Mouse (Mus musculus) urinary bladder, postnatal 25 days (tissue): ENCODE measurements around the gene Pfn2.
A peak's percentile ranks its signal among the peaks of the same experiment; 100 is the strongest.
"Not testable (repeated sequence)": the region's sequence is repeated elsewhere in the genome, so short reads cannot be mapped to it uniquely, and the experiment has no call there.

Source experiments
- DNase-seq: peaks from one replicate; pipeline ENCODE4 v3.0.0; 2022; ENCODE audit warnings: low spot score

The Pfn2 gene

DNA sequence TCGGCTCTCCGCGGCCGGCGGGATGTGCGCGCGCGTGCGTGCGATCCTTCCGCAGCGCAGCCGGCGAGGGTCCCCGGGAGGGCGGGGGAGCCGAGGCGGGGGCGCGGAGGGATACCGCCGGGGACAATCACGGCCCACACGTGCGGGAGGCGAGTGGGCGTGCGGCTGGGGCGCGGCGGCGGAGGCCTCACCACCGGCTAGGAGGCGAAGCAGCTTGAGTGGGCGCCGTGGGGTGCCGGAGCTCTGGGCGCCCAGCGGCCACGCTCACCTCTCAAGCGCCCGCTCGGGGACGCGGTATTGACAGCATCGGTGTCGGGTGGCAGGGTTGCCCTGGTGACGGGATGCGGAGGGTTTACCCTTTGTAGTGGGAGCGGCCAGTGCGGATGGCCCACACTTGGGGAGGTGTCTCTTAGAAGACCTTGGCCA, at the start of gene Pfn2:
Gene Pfn2, minus strand, starts transcription at position 320 of the 426 bp plus-strand sequence.
- DNase-seq: peak; percentile 58

DNA sequence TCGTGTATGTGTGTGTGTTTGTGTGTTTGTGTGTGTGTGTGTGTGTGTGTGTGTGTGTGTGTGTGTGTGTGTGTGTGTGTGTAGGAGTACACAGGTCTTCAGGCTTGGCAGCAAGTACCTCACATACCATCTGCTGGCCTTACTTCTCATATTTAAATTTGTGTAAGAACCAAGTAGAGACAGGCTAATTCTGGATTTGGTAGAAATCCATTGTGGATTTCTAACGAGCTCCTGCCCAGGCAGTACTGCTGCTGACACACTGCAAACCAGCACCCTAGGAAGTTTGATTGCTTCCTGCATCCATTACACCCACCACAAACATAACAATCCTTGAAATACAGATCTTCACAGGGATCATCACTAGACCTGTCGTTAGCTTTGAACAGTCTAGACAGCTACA, 35.1 kb upstream of the Pfn2 start:
- no peak for DNase-seq

DNA sequence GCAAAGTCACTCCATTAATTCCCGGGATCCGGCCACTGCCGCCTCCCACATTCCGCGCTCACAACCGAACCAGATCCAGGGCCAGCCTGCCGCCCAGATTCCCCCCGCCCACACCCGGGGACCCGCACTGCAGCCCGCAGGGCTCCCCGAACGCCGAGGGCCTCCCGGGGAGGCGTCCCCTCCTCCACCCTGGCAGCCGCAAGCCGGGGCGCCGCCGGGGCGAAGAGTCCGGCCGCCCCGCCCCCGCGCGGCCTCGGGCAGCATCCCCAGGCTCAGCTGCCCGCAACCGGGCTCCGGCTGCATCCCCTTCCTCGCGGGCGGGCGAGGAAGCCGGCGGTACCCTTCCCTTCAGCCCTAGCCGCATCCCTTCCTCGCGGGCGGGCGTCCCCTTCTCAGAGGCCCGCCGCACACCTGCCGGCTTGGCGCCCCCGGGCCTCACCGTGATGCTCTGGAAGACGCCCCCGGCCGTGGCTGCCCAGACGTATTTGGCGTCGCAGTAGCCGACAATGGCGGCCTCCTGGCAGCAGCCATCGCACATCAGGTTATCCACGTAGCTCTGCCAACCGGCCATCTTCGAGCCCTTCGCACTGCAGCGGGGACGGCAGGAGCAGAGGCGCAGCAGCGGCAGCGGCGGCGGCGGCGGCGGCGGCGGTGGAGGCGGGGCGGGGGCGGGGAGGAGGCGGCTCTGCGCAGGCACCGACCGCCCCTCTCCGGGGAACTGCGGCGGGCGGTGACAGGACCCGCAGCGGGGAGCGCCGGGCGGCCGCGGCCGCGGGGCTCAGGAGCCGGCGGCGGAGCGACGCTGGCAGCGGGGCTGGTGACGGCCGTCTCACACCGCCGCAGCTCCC, 743 bp downstream of the Pfn2 start:
- DNase-seq: peak; percentile 49

DNA sequence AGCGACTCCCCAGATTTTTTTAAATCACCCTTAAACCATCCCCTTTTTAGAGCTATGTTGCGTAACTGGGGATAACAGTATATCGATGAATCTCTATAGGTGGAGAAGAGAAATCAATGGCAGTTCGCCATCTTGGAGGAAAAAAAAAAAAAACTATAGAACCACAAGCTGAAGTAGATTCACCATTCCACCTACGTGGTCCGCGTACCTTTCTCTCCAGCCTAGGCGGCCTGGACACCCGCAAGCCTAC, 1.3 kb downstream of the Pfn2 start:
- DNase-seq: no peak

DNA sequence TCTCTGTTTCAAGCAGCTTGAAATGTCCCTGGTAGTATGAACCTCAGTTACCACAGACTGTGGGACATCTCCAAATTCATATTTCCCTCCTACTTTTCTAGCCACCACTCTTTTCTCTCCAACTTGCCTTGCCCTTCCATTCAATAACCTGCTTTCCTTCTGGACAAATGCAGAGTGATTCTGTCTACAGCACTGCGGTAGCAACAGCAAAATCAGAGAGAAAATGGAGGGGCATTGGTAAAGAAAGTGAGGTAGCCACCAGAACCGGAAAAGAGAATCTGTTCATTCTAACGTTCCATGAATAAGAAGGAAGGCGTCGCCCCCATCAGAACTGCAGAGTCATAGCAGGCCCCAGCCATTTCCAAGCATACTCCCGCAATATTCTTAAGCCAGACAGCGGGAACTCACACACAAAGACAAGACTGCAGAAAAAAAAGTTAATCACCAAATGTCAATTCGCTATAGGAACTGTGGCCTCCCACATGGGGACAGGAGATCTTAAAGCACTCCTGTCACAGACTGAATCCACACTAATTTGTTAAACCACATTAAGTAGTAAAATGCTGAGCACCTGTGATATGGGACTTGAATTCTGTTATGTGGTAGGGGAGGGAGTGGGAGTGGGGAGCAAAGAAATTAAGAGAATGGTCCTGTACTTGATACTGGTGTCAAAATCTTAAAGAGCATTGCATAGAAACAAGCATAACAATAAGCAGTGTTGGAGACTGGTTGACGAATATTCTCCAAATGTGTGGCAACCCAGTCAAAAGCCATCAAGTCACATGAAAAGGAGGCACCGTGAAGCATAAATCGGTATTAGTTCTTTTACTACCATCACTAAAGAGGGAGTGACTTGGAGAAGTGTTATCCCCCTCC, 1.9 kb downstream of the Pfn2 start:
- DNase-seq: no peak

DNA sequence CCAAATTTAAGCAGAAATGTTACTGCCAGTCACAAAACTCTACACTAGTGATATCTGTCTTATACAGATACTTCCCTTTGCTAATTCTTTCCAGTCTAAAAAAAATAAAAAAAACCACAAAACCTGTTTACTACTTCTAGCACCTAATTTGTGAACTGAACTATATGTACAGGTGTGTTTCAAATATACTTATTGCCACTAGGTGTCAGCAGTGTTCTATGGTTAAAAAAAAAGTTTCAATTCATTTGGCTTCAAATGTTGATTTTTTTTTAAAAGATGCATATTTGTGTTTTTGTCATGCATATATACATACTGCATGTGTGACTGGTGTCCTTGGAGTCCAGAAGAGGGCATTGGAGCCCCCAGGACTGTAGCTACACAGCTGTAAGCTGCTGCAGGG, 4.1 kb downstream of the Pfn2 start:
- no peak for DNase-seq

DNA sequence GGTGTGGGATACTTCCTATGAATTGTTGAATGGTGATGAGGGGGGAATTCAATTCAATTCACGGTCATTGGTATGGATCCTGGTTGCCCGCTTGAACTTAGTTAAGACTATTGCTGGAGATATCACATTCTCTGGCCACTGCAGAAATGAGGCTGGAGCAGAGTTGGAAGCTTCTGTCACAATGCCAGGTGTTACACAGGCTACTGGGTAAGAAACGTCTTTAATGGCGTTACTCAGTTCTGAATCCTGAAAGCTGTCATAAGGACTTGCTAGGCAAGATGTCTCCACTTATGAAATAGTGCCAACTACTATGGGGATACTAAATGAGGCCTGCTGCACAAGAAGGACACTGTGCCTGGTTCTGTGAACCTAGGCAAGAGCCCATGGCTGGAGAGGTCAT, 11.0 kb downstream of the Pfn2 start:
- DNase-seq: no peak

DNA sequence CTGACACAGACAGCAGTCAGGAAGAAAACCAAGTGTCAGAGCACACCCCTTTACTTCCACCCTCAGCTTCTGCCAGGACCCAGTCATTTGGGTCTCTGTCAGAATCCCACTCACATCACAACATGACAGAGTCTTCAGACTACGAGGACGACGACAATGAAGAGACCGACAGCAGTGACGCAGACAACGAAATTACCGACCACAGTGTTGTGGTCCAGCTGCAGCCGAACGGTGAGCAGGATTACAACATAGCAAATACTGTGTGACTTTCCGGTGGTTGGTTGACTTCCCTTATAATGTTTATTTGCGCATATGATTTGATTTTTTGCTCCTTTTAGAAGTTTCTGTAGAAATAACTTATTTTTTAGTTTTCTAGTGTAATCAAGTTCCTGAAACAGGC, 14.3 kb downstream of the Pfn2 start:
- DNase-seq: no peak

DNA sequence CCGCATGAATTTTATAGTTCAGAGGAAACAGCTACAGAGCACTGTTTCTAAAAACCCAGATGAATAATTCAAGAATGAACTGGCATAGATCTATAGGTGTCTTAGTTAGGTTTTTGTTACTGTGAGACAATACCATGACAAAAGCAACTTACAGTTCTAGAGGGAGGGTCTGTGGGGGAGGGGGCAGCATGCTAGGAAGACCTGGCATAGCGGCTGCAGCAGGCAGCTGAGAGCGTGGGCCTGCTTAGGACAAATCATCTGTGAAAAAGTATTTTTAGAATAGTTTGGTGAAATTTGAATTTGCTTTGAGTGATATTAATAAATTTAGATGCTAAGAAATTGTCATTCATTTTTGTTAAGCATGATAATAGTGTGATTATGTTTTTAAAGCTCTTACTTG, 22.0 kb downstream of the Pfn2 start:
- DNase-seq: no peak

DNA sequence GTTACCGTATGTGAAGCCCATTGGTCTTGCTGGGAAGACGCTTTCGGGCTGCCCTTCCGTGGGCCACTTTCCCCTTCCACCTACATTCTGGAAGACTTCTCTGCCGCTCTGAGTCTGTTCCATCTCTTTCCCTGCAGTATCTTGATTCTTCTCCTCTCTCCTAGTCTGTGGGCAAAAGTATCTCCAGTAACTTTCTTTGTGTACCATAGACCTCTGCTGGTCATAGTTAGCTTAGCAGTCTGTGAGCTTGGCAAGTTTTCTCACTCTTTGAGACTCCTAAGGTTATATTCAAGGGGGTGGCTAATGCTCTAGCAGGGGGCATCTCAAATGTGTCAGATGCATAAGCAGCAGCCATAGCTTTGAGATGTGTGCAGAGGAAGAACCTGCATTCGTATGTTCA, 32.4 kb downstream of the Pfn2 start:
- no peak for DNase-seq

DNA sequence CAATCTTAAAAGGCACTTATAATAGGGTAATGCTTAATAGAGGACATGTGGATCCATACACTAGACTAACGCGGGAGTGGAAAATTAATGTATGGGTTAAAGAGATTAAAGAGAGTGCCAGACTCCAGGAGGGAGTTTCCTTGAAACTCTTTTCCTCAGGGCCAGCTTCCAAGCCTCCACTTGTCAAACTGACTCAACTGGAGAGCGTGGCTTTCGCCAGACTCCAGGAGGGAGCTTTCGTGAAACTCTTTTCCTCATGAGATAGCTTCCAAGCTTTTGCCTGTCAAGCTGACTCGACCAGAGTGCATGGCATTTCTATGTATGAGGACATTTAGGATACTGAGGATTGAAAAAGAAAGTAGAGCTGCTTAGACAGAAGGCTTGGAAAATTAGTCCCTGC, 52.8 kb downstream of the Pfn2 start:
- not testable (repeated sequence) for DNase-seq
